Mouse (Mus musculus): ENCODE measurements around the gene Cfap69.
A peak's percentile ranks its signal among the peaks of the same experiment; 100 is the strongest.
"Not testable (repeated sequence)": the region's sequence is repeated elsewhere in the genome, so short reads cannot be mapped to it uniquely, and the experiment has no call there.

The Cfap69 gene

DNA sequence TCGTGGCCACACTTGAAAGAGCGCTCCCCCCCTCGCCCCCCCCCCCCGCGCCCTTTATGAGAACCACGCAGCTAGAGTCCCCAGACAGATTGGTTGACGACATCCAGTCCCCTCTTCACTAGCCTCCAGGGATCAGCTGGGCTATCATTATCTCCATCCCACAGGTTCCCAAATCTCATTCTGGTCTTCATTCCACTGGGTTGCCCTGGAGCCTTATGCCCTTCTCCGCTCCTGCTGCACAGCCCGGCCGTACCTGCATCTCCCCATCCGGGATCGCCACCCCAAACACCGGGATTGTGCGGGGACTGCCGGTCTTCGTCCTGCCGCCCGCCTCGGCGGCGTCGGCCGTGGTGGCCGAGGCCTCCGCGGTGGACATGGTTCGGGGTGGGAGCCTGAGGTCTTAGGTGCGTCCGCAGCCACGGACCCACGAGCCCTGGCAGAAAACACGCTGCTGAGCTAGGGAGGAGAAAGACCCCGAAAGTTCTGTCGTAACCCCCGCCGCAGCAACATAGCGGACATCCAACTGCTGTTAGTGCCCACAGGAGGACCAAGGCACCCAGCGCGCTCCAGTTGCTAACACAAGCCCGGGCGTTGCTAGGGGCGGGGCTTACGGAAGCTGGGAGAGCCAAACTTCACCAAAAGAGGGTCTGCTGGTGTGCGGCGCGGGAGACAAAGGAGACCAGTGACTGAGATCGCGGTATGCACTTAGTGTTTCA is at the start of gene Cfap69:
TSS of gene Cfap69 (minus strand) at position 585 of the 716 bp plus-strand sequence.
- DNase-seq (ENCODE audit: low read depth, low spot score), result peak; percentile 63

GRCm38 (mm10) chr5:5711032-5711431 is 47.0 kb upstream of the Cfap69 start:
- no peak for DNase-seq (ENCODE audit: low read depth, low spot score)

DNA sequence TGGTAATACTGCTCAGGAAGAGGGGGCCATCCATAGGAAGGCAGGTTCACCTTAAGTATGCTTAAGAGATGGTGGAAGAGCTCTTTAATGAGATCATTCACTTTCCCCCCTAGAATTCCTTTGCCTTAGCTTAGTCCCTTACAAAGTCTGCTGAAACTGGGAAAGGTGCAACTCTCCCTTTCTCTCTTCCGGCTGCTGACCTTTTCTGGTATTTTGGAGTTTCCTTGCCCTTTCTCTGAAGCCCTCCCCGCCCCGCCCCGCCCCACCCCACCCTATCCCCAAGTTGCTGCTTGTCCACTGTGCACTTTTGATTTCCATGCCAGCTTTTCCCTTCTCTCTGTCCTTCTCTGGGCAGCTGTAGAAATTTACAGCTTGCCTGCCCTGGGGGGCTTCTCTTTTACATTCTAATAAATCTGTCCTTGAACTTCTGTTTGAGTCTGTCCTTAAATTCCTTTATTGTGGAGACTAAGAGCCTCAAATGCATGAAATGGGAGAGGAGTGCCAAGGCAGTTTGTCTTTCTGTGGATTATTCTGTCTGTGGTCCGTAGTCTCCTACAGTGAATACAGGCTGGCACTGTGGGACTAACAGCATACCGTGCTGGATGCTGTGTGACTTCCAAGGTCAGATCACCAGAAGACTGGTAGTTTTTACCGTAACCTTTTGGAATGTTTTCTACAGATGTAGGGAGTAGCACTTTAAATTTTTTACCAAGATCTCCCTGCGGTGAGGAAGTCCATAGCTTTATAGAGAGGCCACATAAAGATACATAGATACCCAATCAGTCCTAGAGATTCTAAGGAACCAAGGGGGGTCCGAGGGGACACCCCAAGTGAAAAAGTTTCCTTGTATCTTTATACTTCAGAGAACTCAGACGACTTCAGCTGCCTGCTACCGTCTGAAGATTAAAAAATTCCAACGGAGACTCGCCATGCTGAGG is 43.6 kb upstream of the Cfap69 start:
- DNase-seq (ENCODE audit: low read depth, low spot score), result no peak

- DNase-seq (ENCODE audit: low read depth, low spot score), result no peak
Measured at GRCm38 (mm10) chr5:5705019-5705418, 41.0 kb upstream of the Cfap69 start.

DNA sequence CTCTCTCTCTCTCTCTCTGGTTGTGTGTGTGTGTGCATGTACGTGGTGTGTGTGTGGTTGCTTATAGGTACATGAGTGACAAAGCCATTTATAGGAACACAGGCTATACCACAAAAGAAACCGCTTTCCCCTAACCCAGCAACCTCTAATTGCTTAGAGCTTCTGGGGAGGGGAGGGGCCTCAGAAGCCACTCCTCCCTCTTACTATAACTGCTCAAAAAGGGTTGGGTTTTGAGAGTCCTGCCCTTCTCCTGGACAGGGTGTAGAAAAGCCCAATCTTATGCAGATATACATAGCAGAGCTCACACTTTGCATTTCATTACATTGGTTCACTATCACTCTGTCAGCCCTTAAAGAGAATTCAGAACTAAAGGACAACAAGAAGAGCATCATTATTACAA is 36.3 kb upstream of the Cfap69 start:
- DNase-seq (ENCODE audit: low read depth, low spot score), result no peak

DNA sequence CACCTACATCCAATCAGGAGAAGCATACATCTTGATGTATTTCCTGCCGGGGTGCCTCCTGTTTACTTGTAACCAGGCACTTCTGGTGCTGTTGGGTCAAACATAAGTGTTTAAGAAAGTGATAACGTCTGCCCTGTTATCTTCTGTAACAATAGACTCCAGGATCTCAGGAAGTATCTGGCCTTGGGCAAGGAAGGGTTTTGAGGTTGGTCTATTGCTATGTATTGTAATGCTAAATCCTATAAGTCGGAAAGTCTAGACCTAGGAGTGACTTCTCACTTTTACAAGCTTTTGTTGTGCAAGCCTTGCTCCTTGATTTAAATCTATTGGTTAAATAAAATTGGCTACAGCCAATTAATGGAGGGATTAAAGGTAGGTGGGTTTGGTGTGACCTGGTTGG is 34.8 kb upstream of the Cfap69 start:
- no peak for DNase-seq (ENCODE audit: low read depth, low spot score)

- no peak for DNase-seq (ENCODE audit: low read depth, low spot score)
Measured at GRCm38 (mm10) chr5:5695401-5695942, 31.4 kb upstream of the Cfap69 start.

DNA sequence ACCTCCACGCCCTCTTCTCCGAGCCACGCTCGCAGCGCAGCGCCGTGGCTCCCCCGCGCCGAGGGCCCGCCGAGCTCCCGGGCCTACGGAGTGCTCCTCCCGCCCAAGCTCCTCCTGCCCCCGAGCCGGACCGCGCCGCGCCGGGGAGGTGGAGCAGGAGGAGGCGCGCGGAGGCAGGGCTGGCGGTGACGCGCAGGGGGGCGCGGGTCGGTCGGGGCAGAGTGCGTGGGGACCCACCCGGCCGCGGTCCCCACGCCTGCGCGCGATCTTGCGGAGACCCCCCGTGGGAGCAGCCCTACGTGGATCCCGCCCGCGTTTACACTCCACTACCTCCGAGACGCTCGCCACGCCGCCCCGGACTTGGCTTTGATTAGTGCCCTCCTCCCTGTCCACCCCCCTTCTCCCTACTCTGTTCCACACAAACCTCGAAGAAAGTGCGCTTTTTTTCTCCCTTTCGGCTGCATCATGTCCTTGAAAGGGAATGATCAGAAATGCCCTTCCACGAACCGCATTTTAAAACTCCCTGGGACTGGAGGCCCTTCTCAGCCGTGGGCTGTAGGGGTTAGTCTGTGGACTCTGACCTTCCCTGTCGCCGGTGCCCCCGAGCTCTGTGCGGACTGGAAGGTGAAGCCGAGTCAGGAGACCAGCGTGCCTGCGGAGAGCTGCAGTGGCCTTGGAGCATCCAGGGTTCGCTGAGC is 30.1 kb upstream of the Cfap69 start, which contains the start of gene Steap2:
TSS of gene Steap2 (minus strand) at position 623 of the 698 bp plus-strand sequence.
- DNase-seq (ENCODE audit: low read depth, low spot score), result peak; percentile 39

- DNase-seq (ENCODE audit: low read depth, low spot score), result peak; percentile 36
Measured at GRCm38 (mm10) chr5:5693541-5693955, 29.5 kb upstream of the Cfap69 start.

- no peak for DNase-seq (ENCODE audit: low read depth, low spot score)
Measured at GRCm38 (mm10) chr5:5692167-5692738, 28.2 kb upstream of the Cfap69 start.

DNA sequence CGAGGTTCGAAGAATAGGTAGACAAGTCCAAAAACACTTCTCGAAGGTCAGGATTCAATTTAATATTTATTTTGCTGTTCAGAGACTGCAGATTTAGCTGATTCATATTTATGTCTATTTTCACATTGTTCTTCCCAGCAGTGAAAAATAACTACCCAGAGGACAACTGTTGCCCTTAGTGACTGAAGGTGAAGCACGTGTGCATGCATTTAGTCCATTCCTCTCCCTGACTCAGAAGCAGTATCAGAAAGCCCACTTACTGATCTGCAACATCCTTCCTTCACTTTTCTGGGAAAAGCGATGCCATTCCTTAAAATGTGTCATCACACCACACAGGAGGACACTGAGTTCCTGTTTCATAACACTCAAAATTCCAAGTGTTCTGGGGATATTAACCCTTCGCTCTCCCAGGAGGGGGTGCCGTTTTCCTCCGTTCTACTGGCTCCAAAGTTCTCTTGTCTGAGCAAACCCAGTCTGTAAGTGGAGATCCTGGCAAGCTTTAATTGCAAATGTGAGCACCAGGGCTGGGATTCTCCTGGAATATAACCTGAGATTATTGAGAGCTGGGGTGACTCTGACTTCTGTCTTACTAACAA is 25.0 kb upstream of the Cfap69 start:
- no peak for DNase-seq (ENCODE audit: low read depth, low spot score)

DNA sequence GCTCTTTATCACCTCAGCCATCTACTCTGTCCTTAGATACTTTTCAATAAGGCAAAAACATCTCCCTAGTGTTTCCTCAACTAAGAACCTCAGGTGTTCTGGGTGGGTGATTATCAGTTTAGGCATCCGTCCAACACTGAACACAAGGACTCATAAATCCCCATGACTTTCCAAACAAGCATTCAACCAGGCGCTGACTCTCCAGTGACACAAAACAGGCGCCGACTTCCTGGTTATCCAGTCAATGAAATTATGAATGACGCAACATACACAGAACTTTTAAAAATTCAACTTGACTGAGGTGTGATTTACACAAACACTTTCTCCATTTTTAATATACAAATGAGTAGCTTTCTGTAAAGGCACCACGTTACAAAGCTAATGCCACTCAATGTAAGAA is 24.2 kb upstream of the Cfap69 start:
- DNase-seq (ENCODE audit: low read depth, low spot score), result no peak

GRCm38 (mm10) chr5:5686973-5687372 is 22.9 kb upstream of the Cfap69 start:
- no peak for DNase-seq (ENCODE audit: low read depth, low spot score)

DNA sequence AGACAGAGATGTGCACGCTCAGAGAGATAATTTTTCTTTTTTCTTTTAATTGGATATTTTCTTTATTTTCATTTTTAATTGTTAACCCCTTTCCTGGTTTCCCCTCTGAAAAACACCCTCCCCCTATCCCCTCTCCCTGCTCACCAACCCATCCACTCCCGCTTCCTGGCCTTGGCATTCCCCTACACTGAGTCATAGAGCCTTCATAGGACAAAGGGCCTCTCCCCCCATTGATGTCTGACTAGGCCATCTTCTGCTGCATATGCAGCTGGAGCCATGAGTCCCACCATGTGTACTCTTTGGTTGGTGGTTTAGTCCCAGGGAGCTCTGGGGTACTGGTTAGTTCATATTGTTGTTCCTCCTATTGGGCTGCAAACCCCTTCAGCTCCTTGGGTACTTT is 20.9 kb upstream of the Cfap69 start:
- DNase-seq (ENCODE audit: low read depth, low spot score), result not testable (repeated sequence)

DNA sequence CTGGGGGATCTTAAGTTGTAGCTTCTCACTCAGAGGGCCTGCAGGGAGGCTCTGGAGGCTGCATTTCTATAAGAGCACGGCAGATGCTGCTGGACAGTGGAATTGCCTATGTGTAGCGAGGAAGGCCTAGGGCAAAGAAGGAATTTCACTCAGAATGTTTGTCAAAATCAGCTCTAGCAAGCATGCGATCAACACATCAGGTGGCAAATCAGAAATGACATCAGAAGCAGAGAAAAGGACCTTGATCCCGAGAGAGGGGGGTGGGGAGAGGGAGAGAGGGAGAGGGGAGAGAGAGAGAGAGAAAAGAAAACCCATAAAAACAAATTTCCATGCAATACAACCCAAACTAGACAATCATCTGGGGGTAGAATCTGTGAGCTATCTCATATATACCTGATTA is 19.3 kb upstream of the Cfap69 start:
- DNase-seq (ENCODE audit: low read depth, low spot score), result no peak

- DNase-seq (ENCODE audit: low read depth, low spot score), result no peak
Measured at GRCm38 (mm10) chr5:5679459-5679858, 15.4 kb upstream of the Cfap69 start.

GRCm38 (mm10) chr5:5676082-5676481 is 12.0 kb upstream of the Cfap69 start:
- DNase-seq (ENCODE audit: low read depth, low spot score), result no peak

- DNase-seq (ENCODE audit: low read depth, low spot score), result no peak
Measured at GRCm38 (mm10) chr5:5668920-5669319, 4.9 kb upstream of the Cfap69 start.

GRCm38 (mm10) chr5:5664371-5664926 is 410 bp upstream of the Cfap69 start:
- DNase-seq (ENCODE audit: low read depth, low spot score), result no peak

DNA sequence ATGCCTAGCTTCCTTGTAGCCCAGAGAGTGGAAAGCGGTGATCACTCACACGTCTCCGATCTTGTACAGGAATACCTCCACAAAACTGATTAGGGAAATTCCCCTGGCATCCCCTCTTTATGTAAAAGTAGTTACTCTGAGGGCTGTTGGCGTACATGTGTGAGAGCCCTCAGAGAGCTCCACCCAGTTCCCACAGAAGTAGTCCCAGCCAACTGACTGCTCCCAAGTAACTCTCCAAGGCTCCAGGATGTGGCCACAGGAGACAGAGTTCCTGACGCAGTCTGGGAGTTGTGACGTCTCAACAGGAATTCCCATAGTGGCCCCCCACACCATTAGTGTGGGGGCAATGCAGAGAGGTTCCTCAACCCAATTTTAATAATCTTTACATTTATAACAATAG is 982 bp downstream of the Cfap69 start:
- no peak for DNase-seq (ENCODE audit: low read depth, low spot score)

GRCm38 (mm10) chr5:5658680-5659079 is 5.4 kb downstream of the Cfap69 start:
- DNase-seq (ENCODE audit: low read depth, low spot score), result no peak
